Comparison of ENCODE assay signal across 13 mouse cellular contexts in genomic region chr5:124338791-124339190, GRCm38 (mm10). TPM values are rescaled to one million over a fixed set of nuclear protein-coding genes. Genes with fewer than 3 reads are reported as not detected.
DNase-seq lines count a peak whose midpoint lies in the region; ATAC-seq and TF ChIP-seq lines count a peak whose summit lies in the region.
"Had no signal": no experiment of that assay in that cellular context is flagged by ENCODE, and none has a peak within 500 bp of the region (broad histone marks: within the 10 kb centered on the region; RNA-seq: fewer than 3 reads in every experiment).

No protein-coding gene starts in this region.

- no peak for TF ChIP-seq EP300 in heart, adult 2 months (IDR thresholded peaks at IDR 0.05; ENCODE audit: insufficient read depth, low read depth, low read length)

- H3K4me1 ChIP-seq in heart, embryonic 15.5 days (replicated peaks): peaks cover 39% of the 10 kb centered on the region
- H3K4me1 ChIP-seq in heart, adult 2 months (ENCODE audit: control insufficient read depth, insufficient read depth, low read length): peaks cover 6% of the 10 kb centered on the region
- H3K4me1 ChIP-seq in cerebellum, adult 2 months (ENCODE audit: control insufficient read depth, insufficient read depth, low read length): peaks cover 25% of the 10 kb centered on the region
- peaks cover 58% of the 10 kb centered on the region for H3K4me1 ChIP-seq in forebrain, embryonic 13.5 days
- H3K4me1 ChIP-seq in limb, embryonic 15.5 days: peaks cover 26% of the 10 kb centered on the region

- H3K79me2 ChIP-seq in heart, adult 2 months (replicated peaks; ENCODE audit: control insufficient read depth, insufficient read depth, low read length): no peaks in the 10 kb centered on the region

- DNase-seq in heart, adult 2 months: no peak
- DNase-seq in cerebellum, adult 2 months: peak; percentile 76 to 83
- DNase-seq in B cell, adult 2 months: no peak
- no peak for DNase-seq in gastrocnemius, postnatal 14 days
- DNase-seq: adrenal gland, postnatal 36 days; embryo, embryonic 11 days; kidney, postnatal 14 days; lung, adult 2 months had no signal

- H3K4me3 ChIP-seq in heart, embryonic 15.5 days: no peak overlapping the region
- no peak overlapping the region for H3K4me3 ChIP-seq in heart, adult 2 months
- H3K4me3 ChIP-seq in cerebellum, adult 2 months (replicated peaks; ENCODE audit: insufficient read depth, low read depth, low read length): no peak overlapping the region
- no peak overlapping the region for H3K4me3 ChIP-seq in forebrain, embryonic 13.5 days
- no peak overlapping the region for H3K4me3 ChIP-seq in limb, embryonic 15.5 days
- H3K4me3 ChIP-seq: midbrain, embryonic 12.5 days had no signal

- 92% methylated on average over 8 of the region's 8 CpGs for WGBS in heart, embryonic 15.5 days
- WGBS in heart, adult 2 months: 91% methylated on average over 8 of the region's 8 CpGs
- WGBS in cerebellum, adult 2 months: 10% methylated on average over 8 of the region's 8 CpGs
- 88% methylated on average over 8 of the region's 8 CpGs for WGBS in forebrain, embryonic 13.5 days
- whole genome bisulfite sequencing in limb, embryonic 15.5 days: 77% methylated on average over 8 of the region's 8 CpGs

- H3K27me3 ChIP-seq in heart, embryonic 15.5 days: no peaks in the 10 kb centered on the region
- no peaks in the 10 kb centered on the region for H3K27me3 ChIP-seq in heart, adult 2 months (ENCODE audit: control insufficient read depth, insufficient read depth, low read length)
- no peaks in the 10 kb centered on the region for H3K27me3 ChIP-seq in cerebellum, adult 2 months (ENCODE audit: control insufficient read depth, insufficient read depth, low read length)
- no peaks in the 10 kb centered on the region for H3K27me3 ChIP-seq in forebrain, embryonic 13.5 days
- no peaks in the 10 kb centered on the region for H3K27me3 ChIP-seq in limb, embryonic 15.5 days
- H3K27me3 ChIP-seq: midbrain, embryonic 12.5 days had no signal

- H3K4me2 ChIP-seq in heart, embryonic 15.5 days: no peak overlapping the region
- no peak overlapping the region for H3K4me2 ChIP-seq in forebrain, embryonic 13.5 days
- no peak overlapping the region for H3K4me2 ChIP-seq in limb, embryonic 15.5 days
- H3K4me2 ChIP-seq: midbrain, embryonic 12.5 days had no signal

- no peak for ATAC-seq in heart, embryonic 15.5 days (replicated peaks; ENCODE audit: insufficient number of reproducible peaks, insufficient read depth, low FRiP score, low read depth)
- ATAC-seq in forebrain, embryonic 13.5 days: no peak
- ATAC-seq in limb, embryonic 15.5 days (ENCODE audit: insufficient number of reproducible peaks, low FRiP score, low TSS enrichment, low read depth): no peak
- no peak for ATAC-seq in megakaryocyte progenitor cell, adult 5-6 weeks (replicated peaks; ENCODE audit: poor library complexity)

- H3K36me3 ChIP-seq in heart, embryonic 15.5 days: peaks cover 4% of the 10 kb centered on the region; the same call in 1 of the 2 replicates
- H3K36me3 ChIP-seq in heart, adult 2 months (ENCODE audit: control insufficient read depth, insufficient read depth, low read length): peaks cover 3% of the 10 kb centered on the region
- peaks cover 11% of the 10 kb centered on the region for H3K36me3 ChIP-seq in forebrain, embryonic 13.5 days (ENCODE audit: poor library complexity, severe bottlenecking)
- H3K36me3 ChIP-seq in limb, embryonic 15.5 days: peaks cover 4% of the 10 kb centered on the region; the same call in 1 of the 2 replicates
- H3K36me3 ChIP-seq: midbrain, embryonic 12.5 days had no signal

- no peak for TF ChIP-seq CTCF in heart, adult 2 months (IDR thresholded peaks at IDR 0.05)
- TF ChIP-seq CTCF in cerebellum, adult 2 months (IDR thresholded peaks at IDR 0.05; ENCODE audit: borderline replicate concordance, insufficient read depth, low read depth, low read length): no peak

- no peaks in the 10 kb centered on the region for H3K9me3 ChIP-seq in heart, embryonic 15.5 days (replicated peaks)
- no peaks in the 10 kb centered on the region for H3K9me3 ChIP-seq in forebrain, embryonic 13.5 days (replicated peaks)
- no peaks in the 10 kb centered on the region for H3K9me3 ChIP-seq in limb, embryonic 15.5 days
- H3K9me3 ChIP-seq: midbrain, embryonic 12.5 days had no signal

- intact Hi-C loops in heart, adult 2 months (cut with DNase I): no loop called here
- intact Hi-C loops in gastrocnemius, postnatal 14 days (cut with DNase I; ENCODE audit: low total_unique reads): no loop called here

- H3K9ac ChIP-seq in heart, embryonic 15.5 days: no peak overlapping the region
- no peak overlapping the region for H3K9ac ChIP-seq in heart, adult 2 months (ENCODE audit: low read depth, low read length)
- 0 out of 2 replicates have a peak overlapping the region, but pooled peaks have one; percentile 30 for H3K9ac ChIP-seq in forebrain, embryonic 13.5 days
- no peak overlapping the region for H3K9ac ChIP-seq in limb, embryonic 15.5 days
- H3K9ac ChIP-seq: midbrain, embryonic 12.5 days had no signal

- H3K27ac ChIP-seq in heart, embryonic 15.5 days: 0 out of 2 replicates have a peak overlapping the region, but pooled peaks have one; percentile 3
- no peak overlapping the region for H3K27ac ChIP-seq in heart, adult 2 months
- H3K27ac ChIP-seq in cerebellum, adult 2 months (ENCODE audit: insufficient read depth, low read length): peak overlapping the region; percentile 58
- peak overlapping the region; percentile 83 for H3K27ac ChIP-seq in forebrain, embryonic 13.5 days
- peak overlapping the region; percentile 75 for H3K27ac ChIP-seq in limb, embryonic 15.5 days
- H3K27ac ChIP-seq: midbrain, embryonic 12.5 days had no signal

- no peak for TF ChIP-seq POLR2A in heart, adult 2 months (IDR thresholded peaks at IDR 0.05; ENCODE audit: insufficient read depth, low read depth, low read length)
- no peak for TF ChIP-seq POLR2A in cerebellum, adult 2 months (IDR thresholded peaks at IDR 0.05; ENCODE audit: borderline replicate concordance, insufficient read depth, low read length)

RNA-seq across cellular contexts. Expression of gene 2810006K23Rik, which starts 10.9 kb away (rescaled TPM):
- polyA plus RNA-seq in heart, embryonic 15.5 days (2015; fragmentation: Nextera tagmentation; extraction: Ambion mirVana): 17.4 and 19.0 TPM in 2 replicates
- 10 to 100 TPM; 11.4 to 12.0 TPM for total RNA-seq in heart, adult 2 months (2021)
- 6.9 and 11.7 TPM in 2 replicates for polyA plus RNA-seq in heart, adult 2 months (2012; rRNA removed)
- 10.5 and 12.0 TPM in 2 replicates for polyA plus RNA-seq in cerebellum, adult 2 months (2012; rRNA removed)
- 19.5 and 20.8 TPM in 2 replicates for polyA plus RNA-seq in forebrain, embryonic 13.5 days (2015; fragmentation: Nextera tagmentation; extraction: Ambion mirVana)
- 15.2 and 15.9 TPM in 2 replicates for polyA plus RNA-seq in limb, embryonic 15.5 days (2015; fragmentation: Nextera tagmentation; extraction: Ambion mirVana)
- 12.8 and 15.7 TPM in 2 replicates for total RNA-seq in megakaryocyte progenitor cell, adult 5-6 weeks (2015)
- total RNA-seq in megakaryocyte progenitor cell, adult 5-6 weeks (2017): 18.9 and 22.1 TPM in 2 replicates
- total RNA-seq in gastrocnemius, postnatal 14 days (2021): 1 to 10 TPM; 6.9 to 8.6 TPM

RNA-seq across cellular contexts. Expression of gene Mphosph9, which starts 11.0 kb away (rescaled TPM):
- 10.2 TPM in 2 replicates for polyA plus RNA-seq in heart, embryonic 15.5 days (2015; fragmentation: Nextera tagmentation; extraction: Ambion mirVana)
- total RNA-seq in heart, adult 2 months (2021): 1 to 10 TPM; 4.4 to 5.4 TPM
- 2.8 and 4.4 TPM in 2 replicates for polyA plus RNA-seq in heart, adult 2 months (2012; rRNA removed)
- polyA plus RNA-seq in cerebellum, adult 2 months (2012; rRNA removed): 27.2 and 32.6 TPM in 2 replicates
- polyA plus RNA-seq in forebrain, embryonic 13.5 days (2015; fragmentation: Nextera tagmentation; extraction: Ambion mirVana): 20.3 and 22.7 TPM in 2 replicates
- polyA plus RNA-seq in limb, embryonic 15.5 days (2015; fragmentation: Nextera tagmentation; extraction: Ambion mirVana): 6.7 and 8.2 TPM in 2 replicates
- 16.6 and 18.3 TPM in 2 replicates for total RNA-seq in megakaryocyte progenitor cell, adult 5-6 weeks (2015)
- 18.9 and 25.2 TPM in 2 replicates for total RNA-seq in megakaryocyte progenitor cell, adult 5-6 weeks (2017)
- total RNA-seq in gastrocnemius, postnatal 14 days (2021): 1 to 10 TPM; 2.6 to 2.9 TPM

RNA-seq across cellular contexts. Expression of gene Cdk2ap1, which starts 24.1 kb away (rescaled TPM):
- polyA plus RNA-seq in heart, embryonic 15.5 days (2015; fragmentation: Nextera tagmentation; extraction: Ambion mirVana): 87.9 and 109 TPM in 2 replicates
- total RNA-seq in heart, adult 2 months (2021): 100 to 1,000 TPM; 143 to 167 TPM
- 117 and 173 TPM in 2 replicates for polyA plus RNA-seq in heart, adult 2 months (2012; rRNA removed)
- polyA plus RNA-seq in cerebellum, adult 2 months (2012; rRNA removed): 267 and 279 TPM in 2 replicates
- polyA plus RNA-seq in forebrain, embryonic 13.5 days (2015; fragmentation: Nextera tagmentation; extraction: Ambion mirVana): 77.4 and 78.9 TPM in 2 replicates
- 37.7 and 49.2 TPM in 2 replicates for polyA plus RNA-seq in limb, embryonic 15.5 days (2015; fragmentation: Nextera tagmentation; extraction: Ambion mirVana)
- 256 and 268 TPM in 2 replicates for total RNA-seq in megakaryocyte progenitor cell, adult 5-6 weeks (2015)
- total RNA-seq in megakaryocyte progenitor cell, adult 5-6 weeks (2017): 174 and 218 TPM in 2 replicates
- total RNA-seq in gastrocnemius, postnatal 14 days (2021): 100 to 1,000 TPM in 1 of 2 experiments, 10 to 100 TPM in 1; 99.5 to 128 TPM

Comparison
In these comparisons a context has a peak if more than half of its experiments do, and no peak if none do; other contexts are left out.
1. DNase-seq: peak in cerebellum, adult 2 months (2 of 2); none in heart, adult 2 months (0 of 2), B cell, adult 2 months (0 of 2) and gastrocnemius, postnatal 14 days (single experiment).